Mouse (Mus musculus) midbrain, embryonic 16.5 days (tissue): ENCODE measurements around the gene Srgap3. TPM values are rescaled to one million over a fixed set of nuclear protein-coding genes. Genes with fewer than 3 reads are reported as not detected.

Experiments used
- ATAC-seq: fragments of 200-750 bp; cut with Nextera tagmentation; 2 replicates; pipeline ENCODE4 v1.8.0; 2017; ENCODE audit warnings: moderate TSS enrichment
- H3K27ac ChIP-seq: fragments of 300-500 bp; sonication (generic); 2 replicates; pipeline ENCODE4 v1.5.1; 2014; ENCODE audit warnings: mild to moderate bottlenecking, low read length, mixed read lengths
- H3K27me3 ChIP-seq: fragments of 300-500 bp; sonication (generic); 2 replicates; pipeline ENCODE4 v1.6.1; 2014; ENCODE audit warnings: low read depth, low read length, mixed read lengths; ENCODE audit not compliant: control insufficient read depth, insufficient read depth
- H3K36me3 ChIP-seq: fragments of 300-500 bp; sonication (generic); 2 replicates; pipeline ENCODE4 v1.6.1; 2014; ENCODE audit warnings: mild to moderate bottlenecking, low read length, moderate library complexity, mixed read lengths; ENCODE audit not compliant: control insufficient read depth, insufficient read depth
- H3K4me1 ChIP-seq: fragments of 300-500 bp; sonication (generic); 2 replicates; pipeline ENCODE4 v1.6.1; 2014; ENCODE audit warnings: mild to moderate bottlenecking, low read length, mixed read lengths; ENCODE audit not compliant: control insufficient read depth, insufficient read depth
- H3K4me2 ChIP-seq: fragments of 300-500 bp; sonication (generic); 2 replicates; pipeline ENCODE4 v1.6.1; 2014; ENCODE audit warnings: mild to moderate bottlenecking, low read length, mixed read lengths
- H3K4me3 ChIP-seq: fragments of 300-500 bp; sonication (generic); 2 replicates; pipeline ENCODE4 v1.5.1; 2014; ENCODE audit warnings: low read depth, mild to moderate bottlenecking, low read length, moderate library complexity, mixed read lengths
- H3K9ac ChIP-seq: fragments of 300-500 bp; sonication (generic); 2 replicates; pipeline ENCODE4 v1.6.1; 2014; ENCODE audit warnings: low read depth, low read length, mixed read lengths
- H3K9me3 ChIP-seq: fragments of 300-500 bp; sonication (generic); replicated peaks from 2 replicates; pipeline ENCODE4 v1.6.1; 2014; ENCODE audit warnings: mild to moderate bottlenecking, low read length, mixed read lengths; ENCODE audit not compliant: control insufficient read depth, poor library complexity, severe bottlenecking
- WGBS: fragments of 180-500 bp; shearing (Covaris S2); extraction: QIAGEN DNeasy Blood & Tissue Kit; methylation state at CpG from one replicate; pipeline ENCODE4 v1.1.7; 2014; 5-methylcytosine and 5-hydroxymethylcytosine counted together
- polyA plus RNA-seq: library from polyadenylated mRNA; unstranded; fragments of >200 nt; fragmentation: Nextera tagmentation; extraction: Ambion mirVana; gene quantifications from 2 replicates; pipeline ENCODE4 v1.2.1, GENCODE M21; 2015

Gene Srgap3
- polyA plus RNA-seq, 1 experiment from 2014 or later, result 37.4 TPM

- ATAC-seq, result peak; percentile 18; the same call in 1 of the 2 replicates
- WGBS, result 23% methylated on average over 19 of the region's 19 CpGs
- peaks cover 44% of the 10 kb centered on the region for H3K4me1 ChIP-seq
- H3K4me3 ChIP-seq, result no peak overlapping the region
- peak overlapping the region; percentile 81 for H3K27ac ChIP-seq
- H3K27me3 ChIP-seq, result no peaks in the 10 kb centered on the region
- H3K36me3 ChIP-seq, result no peaks in the 10 kb centered on the region
- H3K9me3 ChIP-seq, result no peaks in the 10 kb centered on the region
- peak overlapping the region; percentile 34 for H3K4me2 ChIP-seq
- peak overlapping the region; percentile 6; the same call in 1 of the 2 replicates for H3K9ac ChIP-seq
Observed at GRCm38 (mm10) chr6:112973786-112974720, 27.0 kb upstream of the Srgap3 start.

- Histone ChIP-seq H3K9ac (peak overlapping the region; percentile 42; the same call in 1 of the 2 replicates), H3K4me3 (no peak overlapping the region), H3K27me3 (no peaks in the 10 kb centered on the region), H3K36me3 (no peaks in the 10 kb centered on the region), H3K4me1 (peaks cover 44% of the 10 kb centered on the region), H3K4me2 (peak overlapping the region; percentile 34), H3K27ac (peak overlapping the region; percentile 81), H3K9me3 (no peaks in the 10 kb centered on the region)
- ATAC-seq, result peak; percentile 69
- WGBS, result 6% methylated on average over 18 of the region's 18 CpGs
Observed at GRCm38 (mm10) chr6:112972858-112973631, 26.0 kb upstream of the Srgap3 start.

- peaks cover 43% of the 10 kb centered on the region for H3K4me1 ChIP-seq
Observed at GRCm38 (mm10) chr6:112972127-112972526, 25.1 kb upstream of the Srgap3 start.

GRCm38 (mm10) chr6:112971116-112971768 is 24.2 kb upstream of the Srgap3 start:
- 0 out of 2 replicates have a peak overlapping the region, but pooled peaks have one; percentile 15 for H3K4me2 ChIP-seq
- no peak overlapping the region for H3K9ac ChIP-seq
- WGBS, result 10% methylated on average over 6 of the region's 6 CpGs
- peak overlapping the region; percentile 81 for H3K27ac ChIP-seq
- peaks cover 39% of the 10 kb centered on the region for H3K4me1 ChIP-seq
- H3K4me3 ChIP-seq, result no peak overlapping the region
- H3K36me3 ChIP-seq, result no peaks in the 10 kb centered on the region
- H3K27me3 ChIP-seq, result no peaks in the 10 kb centered on the region
- H3K9me3 ChIP-seq, result no peaks in the 10 kb centered on the region
- ATAC-seq, result no peak

More at GRCm38 (mm10) chr6:112972127-112972526, 25.1 kb upstream of the Srgap3 start:
- Histone ChIP-seq H3K4me2 (peak overlapping the region; percentile 34), H3K36me3 (no peaks in the 10 kb centered on the region), H3K27ac (peak overlapping the region; percentile 81), H3K9ac (peak overlapping the region; percentile 32; the same call in 1 of the 2 replicates), H3K9me3 (no peaks in the 10 kb centered on the region), H3K4me3 (no peak overlapping the region), H3K27me3 (no peaks in the 10 kb centered on the region)
- no peak for ATAC-seq
- 21% methylated on average over 10 of the region's 10 CpGs for WGBS

GRCm38 (mm10) chr6:112967359-112967758 is 20.3 kb upstream of the Srgap3 start:
- Histone ChIP-seq H3K4me2 (no peak overlapping the region), H3K4me3 (no peak overlapping the region), H3K9ac (no peak overlapping the region), H3K27ac (no peak overlapping the region), H3K4me1 (peaks cover 14% of the 10 kb centered on the region), H3K27me3 (no peaks in the 10 kb centered on the region), H3K36me3 (no peaks in the 10 kb centered on the region), H3K9me3 (no peaks in the 10 kb centered on the region)
- WGBS, result 97% methylated on average over 6 of the region's 6 CpGs
- ATAC-seq, result no peak

- Histone ChIP-seq H3K4me1 (no peaks in the 10 kb centered on the region; the same call in 1 of the 2 replicates), H3K4me3 (no peak overlapping the region), H3K4me2 (no peak overlapping the region), H3K27me3 (no peaks in the 10 kb centered on the region), H3K9ac (no peak overlapping the region), H3K36me3 (no peaks in the 10 kb centered on the region), H3K9me3 (no peaks in the 10 kb centered on the region), H3K27ac (no peak overlapping the region)
- ATAC-seq, result no peak
- 54% methylated on average over 6 of the region's 6 CpGs for WGBS
Observed at GRCm38 (mm10) chr6:112958360-112958759, 11.3 kb upstream of the Srgap3 start.

- no peaks in the 10 kb centered on the region for H3K9me3 ChIP-seq
- H3K36me3 ChIP-seq, result no peaks in the 10 kb centered on the region
- H3K27ac ChIP-seq, result no peak overlapping the region
- H3K27me3 ChIP-seq, result no peaks in the 10 kb centered on the region
- no peaks in the 10 kb centered on the region; the same call in 1 of the 2 replicates for H3K4me1 ChIP-seq
- ATAC-seq, result 0 out of 2 replicates have a peak, but pooled peaks have one; percentile 25
- H3K9ac ChIP-seq, result no peak overlapping the region
- 38% methylated on average over 11 of the region's 11 CpGs for WGBS
- H3K4me3 ChIP-seq, result no peak overlapping the region
- H3K4me2 ChIP-seq, result no peak overlapping the region
Observed at GRCm38 (mm10) chr6:112957583-112958280, 10.7 kb upstream of the Srgap3 start.

- WGBS, result 68% methylated on average over 2 of the region's 2 CpGs
- H3K9ac ChIP-seq, result no peak overlapping the region
- no peak overlapping the region for H3K27ac ChIP-seq
- H3K9me3 ChIP-seq, result no peaks in the 10 kb centered on the region
- H3K4me1 ChIP-seq, result no peaks in the 10 kb centered on the region; the same call in 1 of the 2 replicates
- no peaks in the 10 kb centered on the region for H3K27me3 ChIP-seq
- H3K4me2 ChIP-seq, result no peak overlapping the region
- H3K4me3 ChIP-seq, result no peak overlapping the region
- H3K36me3 ChIP-seq, result no peaks in the 10 kb centered on the region
- no peak for ATAC-seq
Observed at GRCm38 (mm10) chr6:112955773-112956172, 8.7 kb upstream of the Srgap3 start.
